Mouse (Mus musculus): ENCODE data around the gene Os9.
A peak's percentile ranks its signal among the peaks of the same experiment; 100 is the strongest.
"Not testable (repeated sequence)": the region's sequence is repeated elsewhere in the genome, so short reads cannot be mapped to it uniquely, and the experiment has no call there.

Gene Os9

GRCm38 (mm10) chr10:127081996-127082620 lies 38.8 kb downstream of the Os9 start:
- DNase-seq (ENCODE audit: extremely low spot score) = peak; percentile 49

DNA sequence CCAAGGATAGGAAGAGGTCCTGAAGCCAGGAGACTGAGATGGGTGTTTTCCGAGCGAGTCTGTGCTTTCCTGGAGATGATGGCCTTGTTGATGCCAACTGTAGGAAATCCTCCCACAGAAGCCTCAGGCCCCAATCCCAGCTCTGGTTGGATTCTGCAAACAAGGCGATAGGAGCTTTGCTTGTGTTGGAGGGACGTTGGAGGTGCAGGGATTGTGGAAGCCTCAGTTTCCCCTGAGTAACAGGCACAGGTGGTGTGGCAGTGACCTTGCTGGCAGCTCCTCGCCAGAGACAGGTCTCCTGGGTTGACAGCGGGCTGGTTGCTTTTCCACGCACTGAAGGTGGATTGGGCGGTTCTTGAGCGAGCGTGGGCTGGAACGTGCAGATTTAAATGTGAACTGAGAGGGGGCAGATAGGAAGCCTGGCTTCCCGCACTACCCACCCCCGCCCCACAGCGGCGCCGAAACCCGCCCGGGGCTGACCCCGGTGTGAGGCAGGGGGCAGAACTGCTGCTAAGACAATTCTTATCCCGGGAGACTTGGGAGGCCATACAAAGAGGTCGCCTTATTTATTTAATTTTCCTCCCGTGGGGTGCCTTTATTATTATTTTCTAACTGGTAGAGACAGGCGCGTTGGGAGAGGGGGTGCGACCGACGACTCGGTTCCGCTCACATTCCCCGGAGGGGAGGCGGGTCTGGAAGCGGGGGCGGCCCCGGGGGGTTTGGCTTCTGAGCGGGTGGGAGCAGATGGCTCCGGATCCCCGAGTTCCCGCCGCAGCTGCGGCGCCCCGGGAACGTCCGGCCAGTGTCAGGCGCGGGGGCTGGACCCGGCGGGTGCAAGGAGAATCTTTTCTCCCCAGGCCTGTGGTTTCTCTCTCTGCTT lies 39.8 kb downstream of the Os9 start:
- DNase-seq (ENCODE audit: extremely low spot score) = no peak

DNA sequence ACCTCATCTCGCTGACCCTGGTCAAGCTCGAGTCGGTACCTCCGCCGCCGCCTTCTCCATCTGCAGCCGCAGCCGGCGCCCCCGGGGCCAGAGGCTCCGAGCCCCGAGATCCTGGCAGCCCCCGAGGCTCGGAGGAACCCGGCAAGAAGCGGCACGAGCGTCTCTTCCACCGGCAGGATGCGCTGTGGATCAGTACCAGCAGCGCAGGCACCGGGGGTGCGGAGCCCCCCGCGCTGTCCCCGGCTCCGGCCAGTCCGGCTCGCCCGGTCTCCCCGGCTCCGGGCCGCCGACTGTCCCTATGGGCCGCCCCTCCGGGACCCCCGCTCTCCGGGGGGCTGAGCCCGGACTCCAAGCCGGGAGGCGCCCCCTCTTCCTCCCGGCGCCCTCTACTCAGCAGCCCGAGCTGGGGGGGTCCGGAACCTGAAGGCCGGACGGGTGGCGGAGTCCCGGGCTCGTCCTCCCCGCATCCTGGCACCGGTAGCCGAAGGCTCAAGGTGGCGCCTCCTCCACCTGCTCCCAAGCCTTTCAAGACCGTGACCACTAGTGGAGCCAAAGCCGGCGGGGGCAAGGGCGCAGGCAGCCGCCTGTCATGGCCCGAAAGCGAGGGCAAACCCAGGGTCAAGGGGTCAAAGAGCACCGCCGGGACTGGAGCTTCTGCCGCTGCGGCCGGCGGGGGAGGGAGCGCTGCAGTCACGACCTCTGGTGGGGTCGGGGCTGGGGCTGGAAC lies 41.1 kb downstream of the Os9 start:
- DNase-seq (ENCODE audit: extremely low spot score) = peak; percentile 45

DNA sequence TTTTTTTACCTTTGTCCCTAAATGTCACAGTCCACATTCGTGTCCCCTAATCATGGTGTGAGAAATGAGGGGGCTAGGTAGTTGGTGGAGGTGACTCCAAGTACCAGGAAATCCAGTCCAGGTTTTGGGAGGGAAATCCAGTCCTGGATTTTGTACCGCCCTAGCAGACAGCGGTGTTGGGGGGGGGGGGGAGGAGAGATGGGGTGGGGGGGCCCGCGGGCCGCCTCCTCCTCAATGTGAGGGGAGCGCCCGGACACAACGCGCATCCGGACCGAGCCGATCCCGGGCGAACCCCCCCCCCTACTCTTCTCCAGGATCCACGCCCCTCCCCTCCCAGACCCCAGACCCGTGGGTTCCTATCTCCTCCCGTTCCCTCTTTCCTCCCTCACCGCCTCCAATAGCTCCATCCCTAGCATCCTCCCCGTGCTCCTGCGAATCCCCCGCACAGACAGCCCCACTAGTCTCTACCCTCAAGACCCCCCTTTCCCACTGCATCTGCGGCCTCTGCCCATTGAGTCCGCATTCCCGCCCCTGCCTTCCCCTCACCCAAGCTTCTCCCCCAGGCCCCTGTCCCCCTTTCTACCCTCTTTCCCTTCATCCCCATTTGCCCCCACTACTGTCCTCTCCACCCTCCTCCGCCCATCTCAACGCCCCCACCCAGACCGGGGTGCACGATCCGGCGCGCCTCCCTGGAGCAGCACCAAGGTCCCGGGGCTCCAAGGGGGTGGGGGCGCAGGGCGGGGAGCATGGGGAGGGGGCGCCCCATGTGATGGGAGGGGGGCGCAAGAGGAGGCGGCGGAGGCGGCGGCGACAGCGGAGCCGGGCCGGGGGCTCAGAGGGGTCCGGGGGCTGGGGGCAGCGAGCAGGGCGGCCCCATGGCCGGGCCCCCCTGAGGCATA lies 42.0 kb downstream of the Os9 start:
- peak; percentile 77 for DNase-seq (ENCODE audit: extremely low spot score)

DNA sequence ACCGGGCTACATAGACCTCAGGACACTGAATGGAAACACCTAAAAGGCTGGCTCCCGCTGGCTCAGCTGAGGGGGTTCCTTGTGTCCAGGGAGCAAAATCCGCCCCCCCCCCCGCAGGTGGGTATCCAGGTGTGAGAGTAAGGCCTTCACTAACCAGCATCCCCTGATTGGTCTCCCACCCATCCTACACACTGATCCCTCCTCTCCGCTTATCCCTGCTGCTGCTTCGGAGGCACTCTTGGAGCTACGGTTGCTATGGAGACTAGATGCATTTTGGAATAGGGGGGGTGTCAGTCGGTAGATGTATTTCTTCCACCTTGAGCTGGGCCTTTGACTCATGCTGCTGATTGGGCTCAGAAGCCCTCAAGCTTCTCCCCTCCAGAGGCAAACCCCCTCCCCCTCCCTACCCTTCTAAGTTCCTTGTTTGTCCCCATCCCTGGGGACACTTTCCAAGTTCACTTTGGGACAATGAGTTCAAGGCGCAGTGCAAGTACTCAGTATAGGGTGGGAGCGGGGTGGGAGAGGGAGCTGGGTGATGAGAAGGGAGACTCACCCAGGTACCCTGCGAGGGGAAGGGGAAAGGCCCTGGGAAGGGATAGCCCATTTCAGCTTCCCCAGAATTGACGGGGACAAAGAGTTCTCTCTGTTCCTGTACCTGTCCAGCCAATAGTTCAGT lies 42.8 kb downstream of the Os9 start:
- DNase-seq (ENCODE audit: extremely low spot score) = no peak

DNA sequence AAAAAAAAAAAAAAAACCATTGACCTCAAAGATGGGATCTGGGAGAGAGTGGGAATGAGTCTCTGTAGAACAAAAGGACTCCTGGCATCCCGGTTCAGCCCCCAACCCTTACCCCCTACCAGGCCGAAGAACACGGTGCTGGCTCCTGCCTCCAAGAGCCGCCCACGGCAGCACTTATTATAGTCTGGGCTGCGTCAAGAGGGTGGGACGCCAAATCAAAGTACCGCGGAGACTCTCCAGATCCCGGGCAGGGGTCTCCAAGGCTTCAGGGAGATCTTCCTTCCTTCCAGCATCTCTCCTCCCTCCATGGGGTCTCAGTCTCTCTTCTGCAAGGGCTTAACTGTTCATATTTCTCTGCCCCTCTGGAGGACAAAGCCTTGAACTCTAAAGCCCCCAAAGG lies 43.4 kb downstream of the Os9 start:
- DNase-seq (ENCODE audit: extremely low spot score) = no peak

DNA sequence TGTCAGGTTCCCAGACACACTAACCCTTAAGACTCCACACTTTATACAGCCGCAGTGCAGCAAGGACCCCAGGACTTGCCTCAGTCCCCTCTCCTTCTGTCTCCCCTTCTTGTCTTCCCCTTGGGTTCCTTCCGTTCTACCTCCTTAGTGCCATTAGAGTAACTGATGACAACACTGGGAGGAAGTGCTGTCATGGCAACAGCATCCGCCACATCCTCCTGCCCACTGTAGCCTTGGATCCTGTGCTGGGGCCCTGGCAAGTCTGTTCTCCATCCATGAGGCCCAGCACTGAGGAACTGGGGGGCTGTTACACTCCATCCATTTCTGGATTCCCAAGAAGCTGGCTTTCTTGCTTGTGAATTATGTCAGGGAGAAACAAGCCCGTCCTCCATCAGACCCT lies 44.8 kb downstream of the Os9 start:
- DNase-seq (ENCODE audit: extremely low spot score) = no peak

DNA sequence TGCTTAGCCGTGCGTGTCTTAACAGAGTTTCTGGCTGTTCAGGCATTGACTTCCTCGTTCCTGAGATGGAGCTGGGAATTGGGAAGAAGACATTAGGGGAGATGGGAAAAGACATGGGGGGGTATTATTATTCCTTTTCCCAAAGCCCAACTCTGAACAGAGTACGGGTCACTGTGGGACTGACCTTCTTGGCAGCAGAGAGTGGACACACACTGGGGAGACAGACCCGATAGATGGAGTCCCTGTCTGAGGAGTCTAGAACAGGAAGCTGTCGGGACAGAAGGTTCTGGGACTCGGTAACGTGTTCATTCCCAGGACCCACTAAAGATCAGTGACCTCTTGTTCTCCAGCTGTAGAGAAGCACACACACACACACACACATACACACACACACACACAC lies 45.3 kb downstream of the Os9 start:
- DNase-seq (ENCODE audit: extremely low spot score) = no peak

DNA sequence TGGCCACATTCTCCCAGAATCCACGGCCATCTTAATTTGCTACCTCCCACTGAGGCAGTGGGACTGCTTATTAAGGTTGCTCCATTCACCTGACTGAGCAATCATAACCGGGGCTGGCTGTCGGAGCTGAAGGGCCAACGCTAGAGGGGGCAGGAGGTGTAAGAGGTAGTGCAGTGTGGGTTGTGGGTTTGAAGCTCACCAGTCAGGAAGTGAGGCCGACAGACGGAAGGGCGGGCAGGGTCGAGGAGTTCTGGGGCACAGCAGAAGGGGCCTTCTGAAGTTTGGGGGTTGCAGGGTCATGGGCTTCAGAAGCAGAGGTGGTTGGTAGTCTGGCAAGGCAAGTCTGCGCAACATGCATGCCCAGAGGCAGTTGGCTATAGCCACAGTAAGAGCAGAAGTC lies 45.9 kb downstream of the Os9 start, which contains the start of gene Agap2:
Gene Agap2, plus strand, starts transcription at position 205 of the 400 bp plus-strand sequence.
- DNase-seq (ENCODE audit: extremely low spot score) = no peak

- no peak for DNase-seq (ENCODE audit: extremely low spot score)
These were observed 47.0 kb downstream of the Os9 start for GRCm38 (mm10) chr10:127073981-127074380.

DNA sequence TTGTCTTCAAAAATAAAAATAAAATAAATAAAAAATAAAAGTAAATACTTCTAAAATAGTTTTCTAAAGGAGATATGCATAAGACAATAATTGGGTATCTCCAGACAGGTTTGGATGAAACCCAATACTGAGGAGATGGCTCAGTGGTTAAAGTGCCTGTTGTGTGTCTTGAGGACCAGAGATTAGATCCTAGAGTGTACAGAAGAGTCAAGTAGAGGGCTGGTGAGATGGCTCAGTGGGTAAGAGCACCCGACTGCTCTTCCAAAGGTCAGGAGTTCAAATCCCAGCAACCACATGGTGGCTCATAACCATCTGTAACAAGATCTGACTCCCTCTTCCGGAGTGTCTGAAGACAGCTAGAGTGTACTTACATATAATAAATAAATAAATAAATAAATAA lies 48.0 kb downstream of the Os9 start:
- DNase-seq (ENCODE audit: extremely low spot score) = not testable (repeated sequence)

- not testable (repeated sequence) for DNase-seq (ENCODE audit: extremely low spot score)
These were observed 48.7 kb downstream of the Os9 start for GRCm38 (mm10) chr10:127072270-127072669.

DNA sequence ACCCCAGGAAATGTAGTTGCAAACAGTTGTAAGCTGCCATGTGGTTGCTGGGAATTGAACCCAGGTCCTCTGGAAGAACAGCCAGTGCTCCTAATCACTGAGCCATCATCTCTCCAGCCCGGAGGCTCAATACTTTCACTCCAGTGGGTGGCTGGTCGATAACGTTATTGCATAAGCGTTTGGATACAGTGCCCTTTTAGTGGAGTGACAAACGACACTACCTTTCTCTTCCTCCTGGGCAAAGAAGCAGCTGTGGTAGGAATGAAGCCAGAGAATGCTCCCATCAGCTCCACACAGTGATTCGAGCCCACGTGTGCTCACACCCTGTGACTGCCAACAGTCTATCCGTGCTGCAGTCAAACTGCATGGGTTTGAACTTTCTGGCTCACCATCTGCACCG lies 49.7 kb downstream of the Os9 start:
- DNase-seq (ENCODE audit: extremely low spot score) = no peak

DNA sequence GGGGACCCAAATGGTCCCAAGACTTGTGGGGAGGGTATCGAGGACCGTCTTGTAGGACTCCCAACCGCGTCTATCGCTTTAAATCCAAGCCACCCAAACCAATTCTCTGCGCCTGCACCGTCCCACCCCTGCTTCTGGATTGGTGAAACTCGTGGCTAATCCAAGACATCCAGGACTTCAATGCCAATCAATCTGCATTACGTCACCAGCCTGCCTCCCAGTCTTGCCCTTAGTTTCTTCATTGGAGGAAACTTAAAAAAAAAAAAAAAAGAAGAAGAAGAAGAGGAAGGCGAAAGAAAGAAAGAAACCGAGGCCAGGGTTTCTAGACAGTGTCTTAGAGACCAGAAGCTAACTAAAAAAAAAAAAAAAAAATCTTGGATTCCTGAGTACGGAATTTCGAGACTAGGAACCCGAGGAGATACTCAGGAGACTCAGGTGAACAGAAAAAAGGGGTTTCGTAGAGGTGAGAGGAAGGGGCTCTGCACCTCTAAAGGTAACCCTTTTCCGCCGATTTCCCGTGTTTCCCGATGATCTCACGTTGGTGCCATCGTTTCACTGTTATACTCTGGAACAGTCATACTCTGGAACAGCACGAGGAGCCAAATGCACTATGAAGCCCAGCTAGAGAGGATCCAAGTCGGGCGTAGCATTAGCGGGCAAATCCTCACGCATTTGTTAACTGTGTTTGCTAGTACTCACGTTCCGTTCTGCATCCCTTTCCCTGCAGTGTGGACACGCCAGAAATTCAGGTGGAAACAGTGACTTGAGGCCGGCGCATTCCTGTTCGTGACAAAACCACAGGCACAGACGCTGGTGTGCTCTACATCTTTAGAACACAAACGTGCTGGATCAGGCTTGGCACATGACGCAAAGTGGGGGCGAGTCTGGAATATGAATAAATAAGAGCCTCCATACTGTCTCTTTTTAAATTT lies 50.5 kb downstream of the Os9 start, which contains the start of gene Tspan31:
Gene Tspan31, minus strand, starts transcription at position 75 of the 932 bp plus-strand sequence.
- peak; percentile 91 for DNase-seq (ENCODE audit: extremely low spot score)

GRCm38 (mm10) chr10:127069281-127070189 lies 51.4 kb downstream of the Os9 start:
- DNase-seq (ENCODE audit: extremely low spot score) = peak; percentile 45

- no peak for DNase-seq (ENCODE audit: extremely low spot score)
These were observed 52.4 kb downstream of the Os9 start for GRCm38 (mm10) chr10:127068360-127069038.

GRCm38 (mm10) chr10:127066519-127067018 lies 54.4 kb downstream of the Os9 start:
- DNase-seq (ENCODE audit: extremely low spot score) = no peak

DNA sequence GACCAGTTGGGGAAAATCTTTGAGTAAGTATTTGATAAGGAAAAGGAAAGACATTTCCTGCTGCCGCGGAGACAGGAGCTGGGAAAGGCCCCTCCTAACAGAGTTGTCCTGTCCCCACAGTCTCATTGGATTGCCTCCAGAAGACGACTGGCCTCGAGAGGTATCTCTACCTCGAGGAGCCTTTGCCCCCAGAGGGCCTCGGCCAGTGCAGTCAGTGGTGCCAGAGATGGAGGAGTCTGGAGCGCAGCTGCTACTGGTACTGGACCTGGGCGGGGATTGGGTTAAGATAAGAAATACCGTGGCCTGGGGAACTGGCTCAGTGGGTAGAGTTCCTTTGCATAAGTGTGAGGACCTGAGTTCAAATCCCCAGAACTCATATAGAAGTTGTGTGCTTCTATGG lies 55.0 kb downstream of the Os9 start:
- no peak for DNase-seq (ENCODE audit: extremely low spot score)
